In genomic region chrX:102660712-102661111, GRCm38 (mm10) we compare ENCODE assay signal across 12 mouse cellular contexts. TPM values are rescaled to one million over a fixed set of nuclear protein-coding genes. Genes with fewer than 3 reads are reported as not detected.
DNase-seq lines count a peak whose midpoint lies in the region; ATAC-seq and TF ChIP-seq lines count a peak whose summit lies in the region.
"Had no signal": no experiment of that assay in that cellular context is flagged by ENCODE, and none has a peak within 500 bp of the region (broad histone marks: within the 10 kb centered on the region; RNA-seq: fewer than 3 reads in every experiment).

No protein-coding gene starts in this region.

- peak; percentile 41 for DNase-seq in adrenal gland, postnatal 14 days
- DNase-seq in adrenal gland, postnatal 25 days, result no peak
- peak; percentile 13 to 26 for DNase-seq in left cerebral cortex, adult 18-20 months (ENCODE audit: low spot score in 2 of 2)
- no peak for DNase-seq in left cerebral cortex, postnatal 4 days
- DNase-seq in Patski (ENCODE audit: low read depth, low spot score), result no peak
- peak; percentile 10 to 11 for DNase-seq in kidney, postnatal 4 days
- no peak for DNase-seq in Muller cell, postnatal 12 days (ENCODE audit: inconsistent ontology term)
- DNase-seq in left cerebral cortex, adult 11 months (ENCODE audit: low spot score), result no peak

- CTCF ChIA-PET in Patski (lab: Charles Lee), result interaction anchor here (0.9 kb wide), 1 partner anchor 16 kb away, joined by 3 read pairs; the partner anchor contains the start of gene Phka1

- no peak for ATAC-seq in Patski

- TF ChIP-seq CTCF in Patski (IDR thresholded peaks at IDR 0.05), result peak; percentile 57

- in situ Hi-C loops in Patski (cut with MboI; ENCODE audit: low pct_unique_long_range_greater_than_20kb), result no loop called here

- intact Hi-C loops in left cerebral cortex, postnatal 4 days (cut with DNase I), result no loop called here

- POLR2A ChIA-PET in Patski (lab: Charles Lee), result no interaction called here

- H3K27me3 ChIP-seq in Patski, result peaks cover 12% of the 10 kb centered on the region
- H3K27me3 ChIP-seq: embryonic facial prominence, embryonic 12.5 days had no signal

RNA-seq across cellular contexts. Expression of gene Phka1, which starts 16.7 kb away (rescaled TPM):
- total RNA-seq in adrenal gland, postnatal 14 days (2021), result 12.0 and 13.0 TPM in 2 replicates
- 15.3 and 18.7 TPM in 2 replicates for total RNA-seq in adrenal gland, postnatal 25 days (2021)
- total RNA-seq in left cerebral cortex, adult 18-20 months (2021), result 10 to 100 TPM; 17.3 to 17.8 TPM
- 10 to 100 TPM in 1 of 2 experiments, 1 to 10 TPM in 1; 9.3 to 10.0 TPM for total RNA-seq in left cerebral cortex, postnatal 4 days (2021)
- 18.3 TPM for polyA plus RNA-seq in Patski (2021)

RNA-seq across cellular contexts. Expression of gene Gm3880, which starts 26.1 kb away (rescaled TPM):
- not detected in 2 replicates for total RNA-seq in adrenal gland, postnatal 14 days (2021)
- not detected in 2 replicates for total RNA-seq in adrenal gland, postnatal 25 days (2021)
- not detected for total RNA-seq in left cerebral cortex, adult 18-20 months (2021)
- total RNA-seq in left cerebral cortex, postnatal 4 days (2021), result not detected
- polyA plus RNA-seq in Patski (2021), result not detected
- total RNA-seq: megakaryocyte-erythroid progenitor cell, adult 5-6 weeks had no signal
- polyA plus RNA-seq: embryonic facial prominence, embryonic 12.5 days; intestine, embryonic 14.5 days; spleen, adult 2 months had no signal

RNA-seq across cellular contexts. Expression of gene Gm9112, which starts 46.7 kb away (rescaled TPM):
- not detected in 2 replicates for total RNA-seq in adrenal gland, postnatal 14 days (2021)
- not detected in 2 replicates for total RNA-seq in adrenal gland, postnatal 25 days (2021)
- total RNA-seq in left cerebral cortex, adult 18-20 months (2021), result not detected
- total RNA-seq in left cerebral cortex, postnatal 4 days (2021), result not detected
- not detected for polyA plus RNA-seq in Patski (2021)
- total RNA-seq: megakaryocyte-erythroid progenitor cell, adult 5-6 weeks had no signal
- polyA plus RNA-seq: embryonic facial prominence, embryonic 12.5 days; intestine, embryonic 14.5 days; spleen, adult 2 months had no signal

RNA-seq across cellular contexts. Expression of gene Dmrtc1b, which starts 47.0 kb away (rescaled TPM):
- not detected in 2 replicates for total RNA-seq in adrenal gland, postnatal 14 days (2021)
- total RNA-seq in adrenal gland, postnatal 25 days (2021), result not detected in 2 replicates
- not detected for total RNA-seq in left cerebral cortex, adult 18-20 months (2021)
- not detected for total RNA-seq in left cerebral cortex, postnatal 4 days (2021)
- not detected for polyA plus RNA-seq in Patski (2021)
- total RNA-seq: megakaryocyte-erythroid progenitor cell, adult 5-6 weeks had no signal
- polyA plus RNA-seq: embryonic facial prominence, embryonic 12.5 days; intestine, embryonic 14.5 days; spleen, adult 2 months had no signal

Comparison
In these comparisons a context has a peak if more than half of its experiments do, and no peak if none do; other contexts are left out.
1. DNase-seq: peak in adrenal gland, postnatal 14 days (single experiment), left cerebral cortex, adult 18-20 months (2 of 2) and kidney, postnatal 4 days (2 of 2); none in adrenal gland, postnatal 25 days (single experiment), left cerebral cortex, postnatal 4 days (single experiment), Patski (single experiment), Muller cell, postnatal 12 days (single experiment) and left cerebral cortex, adult 11 months (single experiment).